Mouse (Mus musculus) intestine, embryonic 16.5 days (tissue): ENCODE data around the gene Itpr1. TPM values are rescaled to one million over a fixed set of nuclear protein-coding genes. Genes with fewer than 3 reads are reported as not detected.
A peak's percentile ranks its signal among the peaks of the same experiment; 100 is the strongest.

Experiments
- ATAC-seq: fragments of 200-750 bp; cut with Nextera tagmentation; 2 replicates; pipeline ENCODE4 v1.8.0; 2017; ENCODE audit warnings: moderate TSS enrichment, moderate library complexity
- H3K27ac ChIP-seq: fragments of 300-500 bp; sonication (generic); 2 replicates; pipeline ENCODE4 v1.5.1; 2014; ENCODE audit warnings: mild to moderate bottlenecking, low read length
- H3K27me3 ChIP-seq: fragments of 300-500 bp; sonication (generic); replicated peaks from 2 replicates; pipeline ENCODE4 v1.6.1; 2014; ENCODE audit warnings: low read length, control low read depth, mixed read lengths; ENCODE audit not compliant: control insufficient read depth, insufficient read depth
- H3K36me3 ChIP-seq: fragments of 300-500 bp; sonication (generic); 2 replicates; pipeline ENCODE4 v1.6.1; 2014; ENCODE audit warnings: low read length, control low read depth; ENCODE audit not compliant: control insufficient read depth, insufficient read depth
- H3K4me1 ChIP-seq: fragments of 300-500 bp; sonication (generic); 2 replicates; pipeline ENCODE4 v1.6.1; 2014; ENCODE audit warnings: low read length, control low read depth, mixed read lengths; ENCODE audit not compliant: control insufficient read depth, insufficient read depth
- H3K4me2 ChIP-seq: fragments of 300-500 bp; sonication (generic); 2 replicates; pipeline ENCODE4 v1.6.1; 2014; ENCODE audit warnings: low read depth, low read length, control low read depth
- H3K4me3 ChIP-seq: fragments of 300-500 bp; sonication (generic); 2 replicates; pipeline ENCODE4 v1.5.1; 2014; ENCODE audit warnings: mild to moderate bottlenecking, low read length
- H3K9ac ChIP-seq: fragments of 300-500 bp; sonication (generic); 2 replicates; pipeline ENCODE4 v1.6.1; 2014; ENCODE audit warnings: low read depth, low read length
- H3K9me3 ChIP-seq: fragments of 300-500 bp; sonication (generic); 2 replicates; pipeline ENCODE4 v1.6.1; 2016; ENCODE audit warnings: low read length, control low read depth; ENCODE audit not compliant: control insufficient read depth
- WGBS: fragments of 180-500 bp; shearing (Covaris S2); extraction: QIAGEN DNeasy Blood & Tissue Kit; methylation state at CpG from one replicate; pipeline ENCODE4 v1.1.7; 2014; 5-methylcytosine and 5-hydroxymethylcytosine counted together
- polyA plus RNA-seq: library from polyadenylated mRNA; unstranded; fragments of >200 nt; fragmentation: Nextera tagmentation; extraction: Ambion mirVana; gene quantifications from 2 replicates; pipeline ENCODE4 v1.2.1, GENCODE M21; 2015

The Itpr1 gene
- polyA plus RNA-seq: 5.9 and 6.2 TPM in 2 replicates

GRCm38 (mm10) chr6:108212881-108213295 lies at the start of gene Itpr1:
Gene Itpr1 (plus strand): TSS chr6:108213096.
- Histone ChIP-seq H3K9me3 (no peaks in the 10 kb centered on the region), H3K9ac (peak within 1 kb of the TSS; percentile 75), H3K27me3 (no peaks in the 10 kb centered on the region), H3K36me3 (no peaks in the 10 kb centered on the region), H3K4me2 (peak within 1 kb of the TSS; percentile 83), H3K4me1 (peaks cover 8% of the 10 kb centered on the region), H3K27ac (peak within 1 kb of the TSS; percentile 66), H3K4me3 (peak within 1 kb of the TSS; percentile 81)
- WGBS: 0% methylated on average over 27 of the region's 27 CpGs
- peak; percentile 100 for ATAC-seq

- no peak overlapping the region for H3K4me2 ChIP-seq
- WGBS: 79% methylated on average over 5 of the region's 5 CpGs
- H3K4me3 ChIP-seq: no peak overlapping the region
- H3K36me3 ChIP-seq: no peaks in the 10 kb centered on the region
- H3K9ac ChIP-seq: no peak overlapping the region
- no peak overlapping the region for H3K27ac ChIP-seq
- no peaks in the 10 kb centered on the region for H3K4me1 ChIP-seq
- no peaks in the 10 kb centered on the region for H3K9me3 ChIP-seq
- no peak for ATAC-seq
- H3K27me3 ChIP-seq: no peaks in the 10 kb centered on the region
Measured at GRCm38 (mm10) chr6:108164935-108165334, 48.0 kb upstream of the Itpr1 start.

GRCm38 (mm10) chr6:108165598-108165997 lies 47.3 kb upstream of the Itpr1 start:
- H3K9ac ChIP-seq: no peak overlapping the region
- no peaks in the 10 kb centered on the region for H3K36me3 ChIP-seq
- H3K9me3 ChIP-seq: no peaks in the 10 kb centered on the region
- no peak overlapping the region for H3K4me3 ChIP-seq
- ATAC-seq: no peak
- WGBS: 77% methylated on average over 2 of the region's 2 CpGs
- no peaks in the 10 kb centered on the region for H3K4me1 ChIP-seq
- no peak overlapping the region for H3K27ac ChIP-seq
- no peaks in the 10 kb centered on the region for H3K27me3 ChIP-seq
- no peak overlapping the region for H3K4me2 ChIP-seq

- Histone ChIP-seq H3K27ac (no peak overlapping the region), H3K4me2 (no peak overlapping the region), H3K4me3 (no peak overlapping the region), H3K4me1 (no peaks in the 10 kb centered on the region), H3K9me3 (no peaks in the 10 kb centered on the region), H3K9ac (no peak overlapping the region), H3K27me3 (no peaks in the 10 kb centered on the region), H3K36me3 (peaks cover 11% of the 10 kb centered on the region; the same call in 1 of the 2 replicates)
- 74% methylated on average over 7 of the region's 7 CpGs for WGBS
- ATAC-seq: no peak
Measured at GRCm38 (mm10) chr6:108167946-108168680, 44.8 kb upstream of the Itpr1 start.

- no peaks in the 10 kb centered on the region for H3K27me3 ChIP-seq
- peaks cover 11% of the 10 kb centered on the region; the same call in 1 of the 2 replicates for H3K36me3 ChIP-seq
- no peak overlapping the region for H3K4me2 ChIP-seq
- H3K9ac ChIP-seq: no peak overlapping the region
- 91% methylated on average over 6 of the region's 6 CpGs for WGBS
- no peak overlapping the region for H3K4me3 ChIP-seq
- no peaks in the 10 kb centered on the region for H3K4me1 ChIP-seq
- no peak for ATAC-seq
- no peak overlapping the region for H3K27ac ChIP-seq
- no peaks in the 10 kb centered on the region for H3K9me3 ChIP-seq
Measured at GRCm38 (mm10) chr6:108168723-108169122, 44.2 kb upstream of the Itpr1 start.

- Histone ChIP-seq H3K27ac (no peak overlapping the region), H3K36me3 (peaks cover 11% of the 10 kb centered on the region; the same call in 1 of the 2 replicates), H3K27me3 (no peaks in the 10 kb centered on the region), H3K9ac (no peak overlapping the region), H3K4me3 (no peak overlapping the region), H3K4me1 (no peaks in the 10 kb centered on the region), H3K9me3 (no peaks in the 10 kb centered on the region), H3K4me2 (no peak overlapping the region)
- no peak for ATAC-seq
- WGBS: 95% methylated on average over 3 of the region's 3 CpGs
Measured at GRCm38 (mm10) chr6:108169466-108169865, 43.4 kb upstream of the Itpr1 start.

GRCm38 (mm10) chr6:108172219-108172618 lies 40.7 kb upstream of the Itpr1 start:
- no peak overlapping the region for H3K4me3 ChIP-seq
- no peaks in the 10 kb centered on the region for H3K9me3 ChIP-seq
- H3K36me3 ChIP-seq: peaks cover 11% of the 10 kb centered on the region; the same call in 1 of the 2 replicates
- no peak overlapping the region for H3K4me2 ChIP-seq
- no peak overlapping the region for H3K27ac ChIP-seq
- ATAC-seq: no peak
- H3K27me3 ChIP-seq: no peaks in the 10 kb centered on the region
- 97% methylated on average over 1 of the region's 1 CpGs for WGBS
- H3K4me1 ChIP-seq: no peaks in the 10 kb centered on the region
- no peak overlapping the region for H3K9ac ChIP-seq

GRCm38 (mm10) chr6:108174181-108174580 lies 38.7 kb upstream of the Itpr1 start:
- H3K4me3 ChIP-seq: no peak overlapping the region
- no peak overlapping the region for H3K9ac ChIP-seq
- H3K27me3 ChIP-seq: no peaks in the 10 kb centered on the region
- H3K9me3 ChIP-seq: no peaks in the 10 kb centered on the region
- no peaks in the 10 kb centered on the region for H3K4me1 ChIP-seq
- no peak overlapping the region for H3K27ac ChIP-seq
- peaks cover 11% of the 10 kb centered on the region; the same call in 1 of the 2 replicates for H3K36me3 ChIP-seq
- no peak for ATAC-seq
- 90% methylated on average over 3 of the region's 3 CpGs for WGBS
- no peak overlapping the region for H3K4me2 ChIP-seq

GRCm38 (mm10) chr6:108179087-108179486 lies 33.8 kb upstream of the Itpr1 start:
- 91% methylated on average over 2 of the region's 2 CpGs for WGBS
- Histone ChIP-seq H3K4me2 (no peak overlapping the region), H3K4me3 (no peak overlapping the region), H3K27me3 (no peaks in the 10 kb centered on the region), H3K36me3 (no peaks in the 10 kb centered on the region), H3K4me1 (no peaks in the 10 kb centered on the region), H3K9me3 (no peaks in the 10 kb centered on the region), H3K27ac (no peak overlapping the region), H3K9ac (no peak overlapping the region)
- ATAC-seq: no peak
